Mouse (Mus musculus) adrenal gland (tissue): Measurements from ENCODE around the gene Kif26b.

Experiments used
- intact Hi-C: fragments of 180-260 bp; cut with DNase I; formaldehyde crosslinking; loops from one replicate; pipeline ENCODE4 v1.15.1; 2025

Gene Kif26b

GRCm38 (mm10) chr1:178765650-178766049 lies 236.7 kb downstream of the Kif26b start:
- intact Hi-C loops, result no loop called here

DNA sequence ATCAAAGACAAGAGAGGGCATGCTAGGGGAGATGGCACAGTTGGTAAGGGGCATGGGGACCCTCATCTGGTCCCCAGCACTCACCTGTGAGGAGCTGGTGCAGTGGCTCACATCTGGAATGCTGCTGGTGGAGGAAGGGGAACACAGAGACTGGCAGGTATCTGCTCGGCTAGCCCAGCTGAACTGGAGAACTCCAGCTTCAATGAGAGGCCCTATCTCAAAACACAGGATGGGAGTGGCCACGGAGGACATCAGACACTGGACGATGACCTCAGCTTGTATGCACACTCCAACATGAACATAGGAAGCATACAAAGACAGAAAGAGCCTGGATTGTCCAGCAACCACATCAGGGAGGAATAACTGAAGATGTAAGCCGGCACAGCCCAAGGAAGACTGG lies 240.1 kb downstream of the Kif26b start:
- intact Hi-C loops, result no loop called here

DNA sequence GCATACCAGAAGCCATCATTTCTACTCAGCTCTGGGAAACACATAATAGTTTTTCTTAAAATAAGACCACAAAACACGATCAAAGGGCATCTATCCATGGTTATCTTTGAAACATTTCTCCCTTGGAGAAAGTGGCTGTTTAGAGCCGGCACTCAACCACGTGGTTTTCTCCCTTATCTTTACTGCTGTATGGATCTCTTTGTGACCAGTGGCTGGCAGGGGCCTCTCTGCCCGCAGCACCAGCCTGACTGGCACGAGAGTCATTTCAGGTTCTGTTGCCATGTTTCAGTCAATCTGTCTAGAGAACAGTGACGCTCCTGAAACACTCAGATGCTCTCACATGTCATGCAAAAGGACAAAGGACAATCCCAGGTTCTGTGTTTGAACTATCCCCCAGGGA lies 241.1 kb downstream of the Kif26b start:
- intact Hi-C loops, result no loop called here

DNA sequence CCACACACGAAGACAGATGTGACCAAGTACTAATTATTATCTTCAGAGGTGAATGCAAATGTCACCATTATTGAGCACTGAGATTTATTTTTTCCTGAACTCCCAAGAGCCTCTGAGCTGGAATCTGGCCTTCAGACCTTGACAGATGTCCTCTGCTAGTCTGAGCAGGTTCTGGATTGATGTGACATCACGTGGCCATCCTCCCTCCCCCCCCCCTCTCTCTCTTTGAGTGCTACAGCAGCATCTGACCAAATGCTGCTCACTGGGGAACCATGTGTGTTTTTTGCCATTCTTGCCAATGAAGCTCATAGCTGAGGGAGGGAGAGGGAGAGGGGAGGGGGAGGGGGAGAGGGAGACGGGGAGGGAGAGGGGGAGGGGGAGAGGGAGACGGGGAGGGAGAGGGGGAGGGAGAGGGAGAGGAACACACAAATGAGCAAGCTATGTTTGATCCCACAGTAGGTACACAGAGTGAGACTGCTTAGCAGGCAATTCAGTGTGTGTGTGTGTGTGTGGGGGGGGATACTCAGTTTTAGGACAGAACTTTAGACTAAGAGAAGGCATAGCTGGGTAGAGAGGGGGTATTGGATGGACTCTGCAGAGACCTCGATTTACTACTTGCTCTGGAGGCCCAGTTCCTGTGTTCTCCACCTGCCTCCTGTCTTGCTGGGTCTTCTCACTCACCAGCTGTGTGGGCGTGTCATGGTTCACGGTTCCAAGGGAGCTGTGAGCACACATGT lies 241.9 kb downstream of the Kif26b start:
- intact Hi-C loops, result no loop called here

GRCm38 (mm10) chr1:178779742-178780141 lies 250.8 kb downstream of the Kif26b start:
- intact Hi-C loops, result no loop called here

GRCm38 (mm10) chr1:178784043-178784442 lies 255.1 kb downstream of the Kif26b start:
- intact Hi-C loops, result no loop called here

- intact Hi-C loops, result no loop called here
Measured at GRCm38 (mm10) chr1:178791266-178791665, 262.3 kb downstream of the Kif26b start.

DNA sequence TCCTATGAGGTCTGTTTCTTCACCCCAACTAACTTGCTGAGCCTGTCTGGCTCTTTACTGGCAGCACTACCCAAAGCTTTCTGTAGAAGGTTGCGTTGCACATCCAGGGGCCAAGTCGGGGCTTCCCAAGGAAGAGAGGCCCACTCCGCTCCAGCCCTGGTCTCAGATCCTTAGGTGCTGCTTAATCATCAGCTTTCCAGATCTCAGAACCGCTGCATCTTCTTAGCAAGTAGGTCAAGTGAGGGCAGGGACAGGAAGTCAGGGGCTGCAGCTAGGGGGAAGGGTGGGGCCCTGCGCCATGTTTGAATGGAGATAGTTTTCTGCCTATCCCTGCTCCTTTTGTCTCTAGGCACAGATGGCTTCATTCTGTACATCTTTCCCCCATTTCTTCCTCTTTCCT lies 263.8 kb downstream of the Kif26b start:
- intact Hi-C loops, result no loop called here

- intact Hi-C loops, result no loop called here
Measured at GRCm38 (mm10) chr1:178794866-178795265, 265.9 kb downstream of the Kif26b start.

DNA sequence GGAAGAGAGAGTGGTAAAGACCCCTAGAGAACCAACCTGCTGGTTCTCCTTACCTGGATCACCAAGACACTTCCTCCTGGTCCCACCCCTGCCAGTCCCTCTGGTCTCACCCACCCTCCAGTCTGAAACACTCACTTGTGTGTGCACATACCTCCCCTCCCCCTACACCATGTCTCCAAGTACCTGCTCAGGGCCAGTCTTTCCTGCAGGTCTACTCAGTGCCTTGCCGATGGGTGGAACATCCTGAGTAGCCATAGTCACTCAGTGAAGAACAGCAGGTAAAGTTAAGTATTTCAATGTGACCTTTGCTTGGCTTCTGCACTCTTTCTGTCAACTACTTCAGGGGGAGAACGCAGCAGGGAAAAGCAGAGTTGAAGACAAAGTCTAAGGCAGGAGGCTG lies 268.5 kb downstream of the Kif26b start:
- intact Hi-C loops, result no loop called here

- intact Hi-C loops, result no loop called here
Measured at GRCm38 (mm10) chr1:178798333-178798732, 269.4 kb downstream of the Kif26b start.

GRCm38 (mm10) chr1:178798886-178799285 lies 270.0 kb downstream of the Kif26b start:
- intact Hi-C loops, result no loop called here

GRCm38 (mm10) chr1:178799836-178800552 lies 271.1 kb downstream of the Kif26b start:
- intact Hi-C loops, result no loop called here

GRCm38 (mm10) chr1:178803155-178803554 lies 274.2 kb downstream of the Kif26b start:
- intact Hi-C loops, result no loop called here

- intact Hi-C loops, result no loop called here
Measured at GRCm38 (mm10) chr1:178817476-178817875, 288.6 kb downstream of the Kif26b start.

- intact Hi-C loops, result no loop called here
Measured at GRCm38 (mm10) chr1:178819060-178819459, 290.1 kb downstream of the Kif26b start.

DNA sequence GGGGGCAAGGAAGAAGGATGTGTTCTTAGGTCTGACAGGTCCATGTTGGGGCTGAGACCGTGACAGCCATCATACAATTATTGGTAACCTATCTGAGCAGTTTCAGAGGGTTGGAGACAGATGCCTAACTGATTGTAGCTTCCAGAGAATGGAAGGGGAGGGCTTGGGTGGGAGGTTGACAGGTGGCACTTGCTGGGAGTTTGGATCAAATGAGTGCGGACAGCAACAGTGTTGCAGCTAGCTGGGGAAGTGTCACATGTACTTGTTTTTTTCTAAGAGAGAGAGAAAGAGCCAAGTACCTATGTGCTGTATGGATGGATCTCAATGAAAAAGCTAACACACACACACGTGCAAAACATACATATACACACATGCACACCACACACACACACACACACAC lies 291.2 kb downstream of the Kif26b start:
- intact Hi-C loops, result no loop called here

GRCm38 (mm10) chr1:178820556-178821435 lies 291.9 kb downstream of the Kif26b start:
- intact Hi-C loops, result no loop called here

GRCm38 (mm10) chr1:178824871-178825270 lies 295.9 kb downstream of the Kif26b start:
- intact Hi-C loops, result no loop called here

GRCm38 (mm10) chr1:178827223-178827622 lies 298.3 kb downstream of the Kif26b start:
- intact Hi-C loops, result no loop called here

GRCm38 (mm10) chr1:178829456-178829855 lies 300.5 kb downstream of the Kif26b start:
- intact Hi-C loops, result no loop called here

GRCm38 (mm10) chr1:178832571-178832970 lies 303.6 kb downstream of the Kif26b start:
- intact Hi-C loops, result no loop called here
